8 mouse cellular contexts compared by ENCODE assay signal in genomic region chr11:95842074-95842681, GRCm38 (mm10). TPM values are rescaled to one million over a fixed set of nuclear protein-coding genes. Genes with fewer than 3 reads are reported as not detected.
DNase-seq lines count a peak whose midpoint lies in the region; ATAC-seq and TF ChIP-seq lines count a peak whose summit lies in the region.

Gene Abi3, minus strand, starts transcription at chr11:95842476.

- peak within 1 kb of the TSS; percentile 21 for H3K9ac ChIP-seq in intestine, embryonic 14.5 days (ENCODE audit: low read length)
- H3K9ac ChIP-seq in liver, embryonic 16.5 days (ENCODE audit: low read depth, low read length) = peak within 1 kb of the TSS; percentile 26; the same call in 1 of the 2 replicates

- H3K27ac ChIP-seq in testis, adult 2 months (ENCODE audit: control insufficient read depth, insufficient read depth, low read depth, low read length) = no peak within 1 kb of the TSS
- H3K27ac ChIP-seq in intestine, embryonic 14.5 days (ENCODE audit: low read depth) = 0 out of 2 replicates have a peak within 1 kb of the TSS, but pooled peaks have one; percentile 47
- H3K27ac ChIP-seq in liver, embryonic 16.5 days (ENCODE audit: low read length) = peak within 1 kb of the TSS; percentile 61
- peak within 1 kb of the TSS; percentile 94 for H3K27ac ChIP-seq in spleen, adult 2 months (ENCODE audit: insufficient read depth, low read length)

- TF ChIP-seq POLR2A in testis, adult 2 months (IDR thresholded peaks at IDR 0.05; ENCODE audit: control insufficient read depth, low read depth, low read length) = no peak
- peak; percentile 91 for TF ChIP-seq POLR2A in spleen, adult 2 months (IDR thresholded peaks at IDR 0.05; ENCODE audit: low read depth, low read length)

- 10% methylated on average over 11 of the region's 11 CpGs for WGBS in intestine, embryonic 14.5 days
- WGBS in liver, embryonic 16.5 days (ENCODE audit: insufficient replicate concordance) = 2% methylated on average over 11 of the region's 11 CpGs
- whole genome bisulfite sequencing in spleen, adult 2 months = 4% methylated on average over 11 of the region's 11 CpGs

- peak within 1 kb of the TSS; percentile 4 for H3K4me3 ChIP-seq in testis, adult 2 months (ENCODE audit: control insufficient read depth, low read depth, low read length)
- peak within 1 kb of the TSS; percentile 19 for H3K4me3 ChIP-seq in intestine, embryonic 14.5 days (ENCODE audit: low read depth, low read length)
- peak within 1 kb of the TSS; percentile 32 for H3K4me3 ChIP-seq in liver, embryonic 16.5 days (ENCODE audit: low read depth, low read length)
- H3K4me3 ChIP-seq in spleen, adult 2 months (ENCODE audit: extremely low read depth, insufficient read depth, insufficient read length) = peak within 1 kb of the TSS; percentile 74

- H3K36me3 ChIP-seq in testis, adult 2 months (ENCODE audit: control insufficient read depth, insufficient read depth, low read length) = no peaks in the 10 kb centered on the region
- no peaks in the 10 kb centered on the region for H3K36me3 ChIP-seq in intestine, embryonic 14.5 days (ENCODE audit: control insufficient read depth, insufficient read depth, low read length)
- H3K36me3 ChIP-seq in liver, embryonic 16.5 days (ENCODE audit: control insufficient read depth, insufficient read depth) = no peaks in the 10 kb centered on the region
- peaks cover 2% of the 10 kb centered on the region; the same call in 1 of the 2 replicates for H3K36me3 ChIP-seq in spleen, adult 2 months (ENCODE audit: control insufficient read depth, insufficient read depth, low read length)

- H3K9me3 ChIP-seq in intestine, embryonic 14.5 days (ENCODE audit: control insufficient read depth, low read length) = no peaks in the 10 kb centered on the region
- H3K9me3 ChIP-seq in liver, embryonic 16.5 days (replicated peaks; ENCODE audit: control insufficient read depth, low read length) = no peaks in the 10 kb centered on the region

- H3K4me2 ChIP-seq in intestine, embryonic 14.5 days (ENCODE audit: low read length) = peak within 1 kb of the TSS; percentile 34
- peak within 1 kb of the TSS; percentile 46 for H3K4me2 ChIP-seq in liver, embryonic 16.5 days (ENCODE audit: low read depth, low read length)

- H3K4me1 ChIP-seq in testis, adult 2 months (ENCODE audit: control insufficient read depth, insufficient read depth, low read length) = no peaks in the 10 kb centered on the region; the same call in 1 of the 2 replicates
- H3K4me1 ChIP-seq in intestine, embryonic 14.5 days (replicated peaks; ENCODE audit: control insufficient read depth, insufficient read depth, low read length) = peaks cover 12% of the 10 kb centered on the region
- H3K4me1 ChIP-seq in liver, embryonic 16.5 days (ENCODE audit: control insufficient read depth, low read depth, low read length) = peaks cover 19% of the 10 kb centered on the region
- H3K4me1 ChIP-seq in spleen, adult 2 months (ENCODE audit: control insufficient read depth, insufficient read depth, insufficient read length) = peaks cover 37% of the 10 kb centered on the region; the same call in 1 of the 2 replicates

- TF ChIP-seq CTCF in testis, adult 2 months (IDR thresholded peaks at IDR 0.05; ENCODE audit: control insufficient read depth, insufficient read depth, insufficient replicate concordance, low read depth, low read length) = no peak
- no peak for TF ChIP-seq CTCF in spleen, adult 2 months (IDR thresholded peaks at IDR 0.05; ENCODE audit: extremely low read depth, insufficient read depth, insufficient read length, insufficient replicate concordance)

- no peak for DNase-seq in testis, postnatal 14 days (ENCODE audit: low spot score)
- DNase-seq in intestine, embryonic 14.5 days (ENCODE audit: low spot score) = no peak
- peak; percentile 56 to 83 for DNase-seq in spleen, adult 2 months (ENCODE audit: low read depth in 1 of 2, low spot score in 2 of 2)
- no peak for DNase-seq in urinary bladder, adult 2 months (ENCODE audit: low spot score)
- DNase-seq in urinary bladder, postnatal 10 days (ENCODE audit: low spot score) = no peak

- peak; percentile 66 for ATAC-seq in erythroid progenitor cell, adult 5-6 weeks (replicated peaks; ENCODE audit: low FRiP score, poor library complexity, severe bottlenecking)
- 0 out of 2 replicates have a peak, but pooled peaks have one; percentile 32 for ATAC-seq in intestine, embryonic 14.5 days (replicated peaks; ENCODE audit: low FRiP score, low TSS enrichment, low read depth)
- ATAC-seq in liver, embryonic 16.5 days (ENCODE audit: low read depth) = peak; percentile 65

- no peaks in the 10 kb centered on the region for H3K27me3 ChIP-seq in testis, adult 2 months (ENCODE audit: control insufficient read depth, insufficient read depth, low read length)
- H3K27me3 ChIP-seq in intestine, embryonic 14.5 days (replicated peaks; ENCODE audit: control insufficient read depth, insufficient read depth, low read length) = no peaks in the 10 kb centered on the region
- no peaks in the 10 kb centered on the region for H3K27me3 ChIP-seq in liver, embryonic 16.5 days (ENCODE audit: control insufficient read depth, insufficient read depth, low read depth, low read length)
- H3K27me3 ChIP-seq in spleen, adult 2 months (ENCODE audit: control insufficient read depth, insufficient read depth, low read length) = no peaks in the 10 kb centered on the region

RNA-seq across cellular contexts. Expression of gene Abi3, which starts in this region (rescaled TPM):
- 0.58 and 0.93 TPM in 2 replicates for polyA plus RNA-seq in testis, adult 2 months (2012; rRNA removed)
- 2.1 and 4.7 TPM in 2 replicates for total RNA-seq in erythroid progenitor cell, adult 5-6 weeks (2015; ENCODE audit: low replicate concordance)
- total RNA-seq in erythroid progenitor cell, adult 5-6 weeks (2017; ENCODE audit: low replicate concordance) = 2.3 and 16.0 TPM in 2 replicates
- 4.8 TPM in 2 replicates for polyA plus RNA-seq in intestine, embryonic 14.5 days (2014; fragmentation: Nextera tagmentation; extraction: Ambion mirVana)
- 5.3 and 7.6 TPM in 2 replicates for polyA plus RNA-seq in liver, embryonic 16.5 days (2015; fragmentation: Nextera tagmentation; extraction: Ambion mirVana)
- 166 and 238 TPM in 2 replicates for polyA plus RNA-seq in spleen, adult 2 months (2012; rRNA removed)
- polyA plus RNA-seq in urinary bladder, adult 2 months (2012; rRNA removed) = 8.1 and 10.1 TPM in 2 replicates

Comparison
In these comparisons a context has a peak if more than half of its experiments do, and no peak if none do; other contexts are left out.
1. RNA of gene Abi3 (polyA plus RNA-seq): 166 to 238 TPM in spleen, adult 2 months; 8.1 to 10.1 TPM in urinary bladder, adult 2 months, 5.3 to 7.6 TPM in liver, embryonic 16.5 days, 4.8 TPM in intestine, embryonic 14.5 days and 0.58 to 0.93 TPM in testis, adult 2 months; every median in the first group is over 10 times any median in the second.
2. H3K4me3 ChIP-seq: peak in every context shown above with its lines; median percentile 74 in spleen, adult 2 months; 32 in liver, embryonic 16.5 days; 19 in intestine, embryonic 14.5 days; 4 in testis, adult 2 months.
3. DNase-seq: peak in spleen, adult 2 months (2 of 2); none in testis, postnatal 14 days (single experiment), intestine, embryonic 14.5 days (single experiment), urinary bladder, adult 2 months (single experiment) and urinary bladder, postnatal 10 days (single experiment).
4. Peak in every context shown above with its lines, with median percentiles within 50 percentile points of each other: ATAC-seq.